Mouse (Mus musculus): ENCODE results near the gene Abcg4. TPM values are rescaled to one million over a fixed set of nuclear protein-coding genes. Genes with fewer than 3 reads are reported as not detected.

Abcg4 gene
- total and polyA plus RNA-seq, 3 experiments: 4.1 to 17.1 TPM; not detected in 1

GRCm38 (mm10) chr9:44233021-44233801 is 55.2 kb downstream of the Abcg4 start (continued):
- TF ChIP-seq TCF12 (IDR thresholded peaks at IDR 0.05; ENCODE audit: low read depth, low read length) (peak; percentile 69), POLR2AphosphoS5 (IDR thresholded peaks at IDR 0.05; ENCODE audit: borderline replicate concordance, low read depth, low read length) (no peak), BHLHE40 (IDR thresholded peaks at IDR 0.05; ENCODE audit: borderline replicate concordance, low read depth, low read length) (peak; percentile 94), TAL1 (IDR thresholded peaks at IDR 0.05; ENCODE audit: low read length) (peak; percentile 61), HCFC1 (IDR thresholded peaks at IDR 0.05; ENCODE audit: low read depth, low read length) (peak; percentile 63; the same call in 1 of the 2 replicates), EP300 (IDR thresholded peaks at IDR 0.05; ENCODE audit: low read depth in 1 of 2, low read length in 2 of 2) (peak; percentile 81 to 84), GATA1 (IDR thresholded peaks at IDR 0.05; ENCODE audit: low read depth, low read length) (peak; percentile 92), MAZ (IDR thresholded peaks at IDR 0.05; ENCODE audit: low read depth, low read length) (no peak; the same call in 1 of the 2 replicates), GABPA (IDR thresholded peaks at IDR 0.05; ENCODE audit: low read depth, low read length) (no peak), CTCF (IDR thresholded peaks at IDR 0.05 in 2 of 3, conservative IDR thresholded peaks at IDR 0.05 in 1 of 3; ENCODE audit: control insufficient read depth in 1 of 3, insufficient read depth in 1 of 3, low read depth in 2 of 3, low read length in 3 of 3, poor library complexity in 1 of 3, severe bottlenecking in 1 of 3) (no peak), CHD1 (IDR thresholded peaks at IDR 0.05; ENCODE audit: low read depth, low read length) (no peak), SMC3 (IDR thresholded peaks at IDR 0.05; ENCODE audit: low read depth, low read length) (no peak; the same call in 1 of the 2 replicates), POLR2AphosphoS2 (IDR thresholded peaks at IDR 0.05; ENCODE audit: low read length) (no peak)

GRCm38 (mm10) chr9:44231609-44232008 is 56.8 kb downstream of the Abcg4 start:
- H3K9me3 ChIP-seq (replicated peaks; ENCODE audit: insufficient read depth, low read length): no peaks in the 10 kb centered on the region
- no peak overlapping the region for H3K27ac ChIP-seq (ENCODE audit: control insufficient read depth, low read depth, low read length)
- no peaks in the 10 kb centered on the region for H3K27me3 ChIP-seq (ENCODE audit: control insufficient read depth in 1 of 2, insufficient read depth in 2 of 2, low read length in 2 of 2)
- H3K4me1 ChIP-seq (ENCODE audit: control insufficient read depth in 1 of 2, insufficient read depth in 2 of 2, low read length in 2 of 2): peaks cover 0 to 6% of the 10 kb centered on the region in 2 experiments; a peak in 3 of 4 replicates
- no peak for DNase-seq (ENCODE audit: low read depth, low spot score)
- TF ChIP-seq ELF1 (IDR thresholded peaks at IDR 0.05; ENCODE audit: low read depth, low read length) (no peak), POLR2AphosphoS2 (IDR thresholded peaks at IDR 0.05; ENCODE audit: low read length) (no peak), MEF2A (IDR thresholded peaks at IDR 0.05; ENCODE audit: extremely low read depth, insufficient replicate concordance, low read depth, low read length, poor library complexity, severe bottlenecking) (no peak), SIN3A (IDR thresholded peaks at IDR 0.05; ENCODE audit: low read length) (no peak), BHLHE40 (IDR thresholded peaks at IDR 0.05; ENCODE audit: borderline replicate concordance, low read depth, low read length) (no peak), SMC3 (IDR thresholded peaks at IDR 0.05; ENCODE audit: low read depth, low read length) (no peak), MAZ (IDR thresholded peaks at IDR 0.05; ENCODE audit: low read depth, low read length) (no peak)
- peaks cover 44% of the 10 kb centered on the region for H3K79me2 ChIP-seq (ENCODE audit: control insufficient read depth, insufficient read depth, low read length, poor library complexity)
- H3K36me3 ChIP-seq (ENCODE audit: control insufficient read depth in 1 of 2, insufficient read depth in 2 of 2, low read length in 2 of 2): peaks cover 0 to 18% of the 10 kb centered on the region in 2 experiments; a peak in 3 of 4 replicates
- H3K4me3 ChIP-seq (ENCODE audit: control insufficient read depth in 1 of 2, insufficient read depth in 1 of 2, low read depth in 2 of 2, low read length in 2 of 2): no peak overlapping the region
- no peak overlapping the region for H3K9ac ChIP-seq (ENCODE audit: control insufficient read depth, low read depth, low read length, poor library complexity, severe bottlenecking)

Measured in MEL (cell line).